Mouse (Mus musculus) gastrocnemius, postnatal 25 days (tissue): ENCODE data around the gene Mtfp1. TPM values are rescaled to one million over a fixed set of nuclear protein-coding genes. Genes with fewer than 3 reads are reported as not detected.

ENCODE experiments used
- DNase-seq: peaks from one replicate; pipeline ENCODE4 v3.0.0; 2022
- microRNA-seq, 2 experiments: library from miRNA; unstranded; fragments of <30 nt; microRNA quantifications; one replicate each; pipeline ENCODE4 v1.2.0; 2021; ENCODE audit warnings: borderline replicate concordance in 2 of 2
- total RNA-seq, 2 experiments: library from RNA; stranded (reverse); gene quantifications; 1 replicate in 1 of 2; 2 replicates in 1 of 2; pipeline ENCODE4 v1.2.3; 2021

Gene Mtfp1
- total RNA-seq, 2 experiments from 2014 or later: 60.8 to 62.0 TPM

DNA sequence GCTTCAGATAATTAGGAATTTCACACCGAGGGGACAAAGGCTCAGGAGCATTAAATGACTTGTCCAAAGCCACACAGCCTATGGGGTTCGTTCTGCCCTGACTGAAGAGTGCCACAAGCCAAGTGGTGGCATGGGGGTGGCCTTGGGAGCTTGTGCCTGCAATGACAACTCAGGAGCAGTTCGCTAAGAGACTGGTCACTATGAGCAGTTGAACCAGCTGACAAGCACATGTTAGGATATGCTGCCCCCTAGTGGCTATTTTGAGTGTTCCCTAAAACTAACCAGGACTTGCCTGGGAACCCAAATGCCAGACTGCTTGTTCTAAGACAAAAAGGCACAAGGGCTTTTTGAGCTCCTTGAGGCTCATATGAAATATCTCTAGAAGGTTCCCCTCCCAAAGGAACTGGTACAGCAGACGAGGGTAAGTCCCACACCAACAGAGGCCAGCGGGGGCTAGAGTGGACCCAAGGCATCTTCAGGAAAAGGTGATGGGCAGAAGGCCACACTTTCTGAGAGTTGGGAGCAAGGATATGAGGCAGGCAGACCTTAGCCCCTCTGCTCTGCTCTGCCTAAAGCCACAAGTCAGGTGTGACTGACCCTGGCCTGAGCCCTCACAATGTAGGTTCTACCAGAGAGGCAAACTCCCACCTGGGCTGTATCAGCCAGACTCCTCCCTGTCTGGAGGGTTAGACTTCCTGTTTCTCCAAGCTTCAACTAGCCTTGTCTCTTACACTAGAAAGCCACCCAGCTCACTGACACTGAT is 11.7 kb downstream of the Mtfp1 start:
- DNase-seq: no peak

DNA sequence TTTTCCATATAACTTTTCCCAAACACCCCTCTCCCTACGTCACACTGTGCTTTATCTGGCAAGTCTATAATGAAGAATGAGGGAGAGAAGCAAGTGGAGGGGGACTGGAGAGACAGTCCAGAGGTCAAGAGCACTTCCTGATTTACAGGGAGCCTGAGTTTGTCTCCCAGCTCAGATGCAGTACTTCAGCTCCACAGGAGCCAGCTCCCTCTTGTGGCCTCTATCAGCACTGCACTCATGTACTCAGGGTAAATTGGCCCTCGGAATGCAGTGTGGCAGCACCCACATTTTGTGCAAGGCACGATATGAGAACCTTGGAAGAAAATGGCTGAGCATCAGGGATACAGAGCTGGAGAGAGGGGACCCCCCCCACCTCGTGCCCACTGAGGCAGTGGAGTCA is 15.0 kb downstream of the Mtfp1 start:
- no peak for DNase-seq

DNA sequence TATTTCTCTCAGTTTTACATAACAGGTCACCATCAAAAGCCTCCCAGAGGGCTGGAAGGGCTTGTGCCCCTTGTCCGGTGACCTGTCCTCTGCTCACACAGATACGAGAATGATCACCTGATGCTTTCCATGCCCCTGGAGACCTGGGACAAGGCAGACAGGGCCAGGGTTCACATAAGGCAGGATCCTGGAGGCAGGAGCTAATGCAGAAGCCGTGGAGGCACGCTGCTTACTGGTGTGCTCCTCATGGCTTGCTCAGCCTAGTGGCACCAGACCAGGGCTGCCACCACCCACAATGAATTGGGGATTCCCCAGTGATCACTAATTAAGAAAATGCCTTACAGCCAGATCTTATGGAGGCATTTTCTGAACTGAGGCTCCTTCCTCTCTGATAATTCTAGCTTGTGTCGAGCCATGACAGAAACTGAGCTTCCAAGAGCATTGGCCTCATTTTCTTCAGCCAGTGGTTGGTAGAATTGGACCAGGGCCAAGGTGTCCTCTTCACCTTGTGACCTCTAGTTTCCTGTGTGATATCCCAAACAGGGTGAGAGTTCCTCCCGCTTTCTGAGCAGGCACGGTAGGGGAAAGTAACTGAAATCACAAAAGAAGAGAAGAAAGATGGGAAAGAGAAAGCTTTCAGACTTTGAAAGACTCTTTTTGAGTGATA is 16.8 kb downstream of the Mtfp1 start:
- no peak for DNase-seq

DNA sequence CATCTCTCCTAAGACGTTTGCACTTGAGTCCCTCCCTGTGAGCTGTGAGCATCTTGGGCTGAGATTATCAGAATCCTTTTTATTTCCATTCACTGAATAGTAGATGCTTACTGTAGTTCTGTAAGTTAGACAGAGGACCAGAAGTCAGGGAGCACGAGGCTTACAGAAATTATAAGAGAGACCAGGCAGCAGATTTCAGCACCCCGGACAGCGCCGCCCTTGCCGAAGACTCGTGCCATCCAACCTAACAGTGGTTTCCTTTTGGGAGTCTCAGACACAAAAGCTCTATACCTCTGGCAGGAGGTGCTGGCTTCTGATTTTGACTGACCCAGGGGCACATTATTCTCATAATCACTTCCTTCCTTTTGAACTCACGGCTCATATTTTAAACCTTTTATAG is 18.6 kb downstream of the Mtfp1 start:
- DNase-seq: no peak

DNA sequence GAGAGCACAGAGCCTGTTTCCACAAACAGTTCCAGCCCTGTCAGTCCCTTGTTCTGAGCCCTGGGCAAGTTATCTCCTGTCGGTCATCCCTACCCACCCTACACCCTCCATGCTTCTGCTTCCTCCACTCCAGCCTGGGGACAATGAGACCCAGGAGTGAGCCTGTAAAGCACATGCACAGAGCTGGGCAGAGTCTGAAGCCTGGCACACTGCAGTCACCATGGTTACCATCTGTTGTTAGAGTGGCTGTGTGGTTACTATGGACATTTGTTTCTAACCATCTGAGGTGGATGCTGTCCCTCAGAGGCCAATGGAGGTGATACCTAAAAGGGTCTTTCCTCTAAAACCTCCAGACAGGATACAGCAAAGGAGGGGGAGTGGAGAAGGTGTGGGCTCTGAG is 25.6 kb downstream of the Mtfp1 start:
- no peak for DNase-seq

DNA sequence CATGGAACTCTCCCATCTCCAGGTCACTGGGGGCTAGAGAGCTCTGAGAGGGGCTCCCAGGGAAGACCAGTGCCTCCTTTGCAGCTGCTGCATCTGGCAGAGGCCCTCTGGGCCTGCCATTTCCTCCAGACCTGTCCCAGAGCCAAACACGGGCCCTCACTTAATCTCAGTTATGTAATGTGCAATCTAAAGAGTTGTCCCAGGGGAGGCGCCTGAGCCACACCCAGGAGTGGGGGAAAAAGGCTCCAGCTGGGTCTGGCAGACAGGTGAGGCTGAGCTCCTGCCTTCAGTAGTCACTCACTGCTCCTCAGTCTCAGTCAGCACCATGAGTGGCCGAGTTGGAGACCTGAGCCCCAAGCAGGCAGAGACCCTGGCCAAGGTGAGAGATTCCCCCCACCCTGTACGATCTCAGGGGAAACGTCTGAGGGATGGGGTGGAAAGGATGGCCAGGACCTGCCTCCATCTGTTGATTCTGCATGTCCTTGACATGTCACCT is 30.6 kb downstream of the Mtfp1 start, which contains the start of gene Sec14l3:
Sec14l3 (plus strand) TSS at position 215 of the 496 bp plus-strand sequence.
- no peak for DNase-seq

DNA sequence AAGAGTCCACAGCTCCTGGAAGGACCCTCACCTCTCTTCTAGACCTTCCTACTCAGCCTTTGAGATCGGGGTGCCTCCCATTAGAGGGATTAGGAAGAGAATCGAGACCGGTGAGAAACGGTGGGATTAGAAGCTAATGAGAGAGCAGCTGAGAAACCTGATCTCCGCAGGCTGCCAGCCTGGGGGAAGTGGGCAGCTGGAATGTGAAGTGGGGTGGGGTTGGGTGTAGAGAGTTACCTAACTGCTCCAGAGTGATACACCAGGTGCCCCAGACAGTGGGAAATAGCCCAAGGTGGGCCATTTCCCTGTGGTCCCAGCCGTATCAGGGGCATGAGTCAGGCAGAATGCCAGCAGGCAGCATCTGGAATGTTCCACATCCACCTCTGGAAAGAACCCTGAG is 32.3 kb downstream of the Mtfp1 start:
- no peak for DNase-seq

DNA sequence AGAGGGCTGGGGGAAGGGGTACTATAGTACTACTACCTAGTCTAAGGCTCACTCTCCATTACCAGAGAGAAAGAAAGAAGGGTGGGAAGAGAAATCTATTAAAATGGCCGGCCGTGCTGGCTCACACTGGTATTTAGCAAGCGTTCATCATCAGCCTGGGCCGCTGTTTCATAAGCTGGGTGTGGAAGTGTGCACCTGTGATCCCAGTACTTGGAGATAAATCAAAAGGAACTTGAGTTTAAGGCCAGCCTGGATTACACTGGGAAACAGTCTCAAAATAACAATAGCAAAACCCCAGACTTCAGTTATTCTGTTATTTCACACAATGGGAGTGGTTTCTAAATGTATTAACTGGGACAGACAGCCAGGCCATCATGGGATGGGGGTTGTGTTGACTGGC is 32.7 kb downstream of the Mtfp1 start:
- DNase-seq: no peak

DNA sequence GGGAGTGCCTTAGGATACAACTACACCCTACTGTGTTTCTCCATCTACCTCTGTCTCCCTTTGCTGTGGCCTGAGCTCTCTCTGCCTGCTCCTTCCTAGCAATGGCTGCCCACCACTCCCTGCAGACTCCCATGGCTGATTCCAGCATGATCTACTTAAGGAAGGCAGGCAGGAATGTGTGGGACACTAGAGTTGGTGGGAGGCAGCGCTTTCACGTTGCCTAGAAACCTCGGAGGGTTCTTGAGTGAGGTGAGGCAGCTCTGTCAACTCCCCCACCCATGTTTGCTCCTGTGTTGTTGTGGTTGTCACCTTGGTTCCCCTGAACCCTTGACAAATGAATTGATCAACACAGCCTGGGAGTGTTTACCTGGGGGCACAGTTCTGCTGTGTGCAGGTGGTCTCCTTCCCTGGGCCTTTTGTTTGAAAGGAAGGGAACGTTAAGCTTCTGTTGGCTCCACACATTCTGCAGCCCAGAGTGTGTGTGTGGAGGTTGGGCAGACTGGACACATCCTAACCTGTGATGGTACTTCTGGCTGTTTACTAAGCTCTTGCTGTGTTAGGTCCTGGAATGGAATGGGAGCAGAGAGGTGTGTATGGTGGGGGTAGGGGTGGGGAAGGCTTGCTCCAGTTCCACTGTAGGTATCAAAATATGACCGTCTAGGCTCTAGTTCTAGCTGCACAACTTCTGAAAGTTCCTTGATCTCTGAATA is 34.2 kb downstream of the Mtfp1 start:
- no peak for DNase-seq

DNA sequence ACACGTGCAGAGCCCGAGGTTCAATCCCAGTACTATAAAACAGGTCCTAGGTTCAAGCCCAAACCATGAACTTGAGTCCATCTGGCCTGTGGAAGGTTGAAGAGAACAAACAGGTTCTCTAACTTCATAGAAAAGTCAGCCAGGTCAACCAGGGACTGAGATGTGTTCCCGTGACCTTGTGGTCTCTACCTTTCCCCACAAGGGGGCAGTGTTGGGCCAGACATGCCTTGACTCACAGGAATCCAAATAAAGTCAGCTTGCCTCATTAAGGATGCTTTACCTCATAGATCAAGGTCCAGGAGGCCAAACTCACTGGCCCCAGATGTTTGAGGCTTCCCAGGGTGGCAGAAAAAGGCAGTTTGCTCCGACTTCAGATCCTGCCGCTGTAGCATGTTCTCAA is 41.7 kb downstream of the Mtfp1 start:
- DNase-seq: no peak

DNA sequence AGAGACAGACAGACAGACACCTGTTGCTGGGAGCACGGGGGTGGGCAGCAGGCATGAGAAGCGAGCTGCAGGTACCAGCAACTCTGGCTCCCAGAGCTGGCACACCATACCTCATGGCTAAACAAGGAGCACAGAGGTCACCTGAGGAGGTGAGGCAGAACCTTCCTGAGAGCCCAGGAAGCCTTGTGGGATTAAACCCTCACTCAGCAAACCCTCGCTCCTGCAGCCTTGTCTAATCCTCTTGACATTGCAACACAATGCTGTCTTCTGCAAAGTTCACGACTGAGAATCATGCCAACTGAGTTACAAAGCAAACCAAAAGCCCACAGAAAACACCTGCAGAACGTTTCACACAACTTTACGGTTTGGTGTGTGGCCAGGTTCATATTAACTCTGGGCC is 46.8 kb downstream of the Mtfp1 start:
- DNase-seq: no peak

DNA sequence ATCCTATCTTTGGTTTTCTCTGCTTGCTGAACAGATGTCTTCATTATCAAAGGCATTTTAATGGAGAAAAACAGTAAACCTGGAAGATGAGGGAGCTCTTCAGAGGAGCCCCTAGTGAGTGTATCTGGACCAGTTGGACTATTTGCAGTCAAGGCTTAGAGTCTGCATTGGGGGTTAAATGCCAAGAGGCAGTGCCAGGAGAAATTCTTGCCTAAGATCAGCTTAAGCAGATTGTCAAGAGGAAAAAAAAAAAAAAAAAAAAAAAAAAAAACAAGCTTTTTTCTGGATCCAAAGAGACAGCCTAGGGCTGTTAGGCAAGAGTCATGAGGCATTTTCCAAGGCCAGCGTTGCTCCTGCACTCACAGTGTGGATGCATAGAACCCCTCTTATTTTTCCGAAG is 47.5 kb downstream of the Mtfp1 start:
- no peak for DNase-seq

DNA sequence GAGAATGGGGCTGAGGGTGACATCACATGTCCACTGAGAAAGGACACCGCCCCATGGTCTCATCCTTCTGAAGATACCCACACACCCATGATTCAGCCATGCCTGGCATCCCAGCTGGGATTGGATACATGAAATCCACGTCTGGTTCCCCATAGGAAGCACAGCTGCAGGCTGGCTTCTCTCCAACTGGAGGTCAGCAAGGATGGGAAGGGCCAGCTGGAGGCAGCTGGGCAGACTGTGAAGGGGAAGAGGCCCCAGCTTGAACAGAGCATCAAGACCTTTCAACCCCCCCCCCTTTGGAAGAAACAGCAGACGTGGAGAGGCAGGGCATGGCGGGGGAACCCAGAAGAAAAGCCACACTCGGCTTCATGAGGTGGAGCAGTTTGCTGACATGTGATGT is 48.7 kb downstream of the Mtfp1 start:
- DNase-seq: no peak

DNA sequence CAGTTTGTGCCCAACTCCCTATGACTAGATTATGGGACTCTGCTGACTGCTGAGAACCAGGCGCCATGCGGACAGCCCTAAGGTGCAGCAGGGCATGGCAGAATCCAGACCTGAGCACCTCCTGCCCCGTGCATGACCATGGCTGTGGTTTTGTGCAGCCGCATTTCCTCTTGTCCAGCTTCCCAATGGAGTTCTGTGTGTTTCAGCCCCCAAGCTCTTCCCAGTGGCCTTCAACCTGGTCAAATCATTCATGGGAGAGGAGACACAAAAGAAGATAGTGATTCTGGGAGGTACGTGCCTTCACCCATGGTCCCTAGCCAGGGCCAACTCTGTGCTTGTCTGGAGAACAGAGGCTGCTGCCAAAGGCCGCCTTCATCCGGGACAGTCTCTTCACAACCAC is 52.2 kb downstream of the Mtfp1 start:
- DNase-seq: no peak

Small RNAs within 50 kb of the gene (microRNA-seq; reads per million reads assigned to microRNA genes)
- gene Mir3060: 0.74 to 1.3 reads per million in 2 experiments

Other genes starting within 250 kb of the Mtfp1 start
- gene Osbp2, start 231.5 kb downstream of the Mtfp1 start, total RNA-seq: under 1 TPM; 0.46 TPM
- under 1 TPM; 0.13 TPM for gene 4921536K21Rik, start 200.3 kb downstream of the Mtfp1 start, total RNA-seq
- gene Dusp18, start 200.2 kb downstream of the Mtfp1 start, total RNA-seq: 1 to 10 TPM; 5.1 to 8.4 TPM
- 10 to 100 TPM; 13.0 to 14.2 TPM for gene Slc35e4, start 180.8 kb downstream of the Mtfp1 start, total RNA-seq
- 10 to 100 TPM; 11.6 to 22.6 TPM for gene Tcn2, start 163.3 kb downstream of the Mtfp1 start, total RNA-seq
- gene Pes1, start 131.5 kb downstream of the Mtfp1 start, total RNA-seq: 10 to 100 TPM; 24.3 to 31.2 TPM
- not detected for gene 4930556J24Rik, start 118.7 kb downstream of the Mtfp1 start, total RNA-seq
- gene Gal3st1, start 111.8 kb downstream of the Mtfp1 start, total RNA-seq: under 1 TPM; 0.51 to 0.78 TPM
- gene Sec14l4, start 64.0 kb downstream of the Mtfp1 start, total RNA-seq: not detected
- gene Sec14l3, start 30.6 kb downstream of the Mtfp1 start, total RNA-seq: not detected
- gene Sec14l2, start 28.0 kb upstream of the Mtfp1 start, total RNA-seq: under 1 TPM; 0.49 to 0.83 TPM
- gene Rnf215, start 39.8 kb upstream of the Mtfp1 start, total RNA-seq: 1 to 10 TPM; 4.9 to 5.0 TPM
- 1 to 10 TPM; 3.1 to 3.2 TPM for gene Ccdc157, start 64.8 kb upstream of the Mtfp1 start, total RNA-seq
- 10 to 100 TPM; 14.8 to 19.8 TPM for gene Sf3a1, start 64.9 kb upstream of the Mtfp1 start, total RNA-seq
- 1 to 10 TPM; 3.8 to 4.3 TPM for gene Tbc1d10a, start 91.3 kb upstream of the Mtfp1 start, total RNA-seq
- gene Castor1, start 122.8 kb upstream of the Mtfp1 start, total RNA-seq: 1 to 10 TPM; 1.8 to 4.4 TPM
- gene Osm, start 141.0 kb upstream of the Mtfp1 start, total RNA-seq: not detected
- gene Lif, start 162.1 kb upstream of the Mtfp1 start, total RNA-seq: under 1 TPM; 0.26 to 0.43 TPM